Mouse (Mus musculus) olfactory bulb, adult 2 months (tissue): Measurements from ENCODE around the gene Btnl2.

Experiments used
- CTCF ChIP-seq: fragments of 200-500 bp; IDR thresholded peaks from 2 replicates; pipeline ENCODE4 v1.5.1; 2012; ENCODE audit warnings: low read depth, mild to moderate bottlenecking, low read length, moderate library complexity; ENCODE audit not compliant: insufficient read depth
- POLR2A ChIP-seq: fragments of 200-500 bp; IDR thresholded peaks from 2 replicates; pipeline ENCODE4 v1.6.1; 2012; ENCODE audit warnings: mild to moderate bottlenecking, low read depth, low read length, moderate library complexity; ENCODE audit not compliant: insufficient read depth

- TF ChIP-seq CTCF (no peak), POLR2A (no peak)
Measured at GRCm38 (mm10) chr17:34344882-34345281, 9.7 kb upstream of the Btnl2 start.
